Mouse (Mus musculus) limb, embryonic 10.5 days (tissue): Measurements from ENCODE around the gene Kalrn. TPM values are rescaled to one million over a fixed set of nuclear protein-coding genes. Genes with fewer than 3 reads are reported as not detected.

Source experiments
- polyA plus RNA-seq: library from polyadenylated mRNA; unstranded; fragments of >200 nt; fragmentation: Nextera tagmentation; extraction: Ambion mirVana; gene quantifications from 2 replicates; pipeline ENCODE4 v1.2.1, GENCODE M21; 2016

Gene Kalrn
- polyA plus RNA-seq, 1 experiment from 2014 or later, result 8.3 TPM

Other genes with a start within 250 kb of the Kalrn start
- gene Ropn1, start 76.4 kb upstream of the Kalrn start, polyA plus RNA-seq, result not detected in 2 replicates
- gene Ccdc14, start 117.1 kb upstream of the Kalrn start, polyA plus RNA-seq, result 10.7 and 10.9 TPM in 2 replicates
- 3.9 and 4.1 TPM in 2 replicates for gene Mylk, start 171.7 kb upstream of the Kalrn start, polyA plus RNA-seq